Mouse (Mus musculus) liver, adult 2 months (tissue): ENCODE results near the gene Krtap16-1. TPM values are rescaled to one million over a fixed set of nuclear protein-coding genes. Genes with fewer than 3 reads are reported as not detected.

Experiments used
- DNase-seq: peaks from one replicate; pipeline ENCODE4 v3.0.0-alpha.2; 2011; ENCODE audit warnings: low read depth, low spot score; ENCODE audit errors: extremely low read depth
- H3K27ac ChIP-seq: fragments of 200-500 bp; replicated peaks from 2 replicates; pipeline ENCODE4 v1.5.1; 2012; ENCODE audit warnings: low read depth, mild to moderate bottlenecking, control low read depth, inconsistent platforms, low read length; ENCODE audit not compliant: insufficient read depth
- H3K27me3 ChIP-seq: fragments of 200-500 bp; 2 replicates; pipeline ENCODE4 v1.6.1; 2012; ENCODE audit warnings: mild to moderate bottlenecking, moderate library complexity, low read length, inconsistent platforms; ENCODE audit not compliant: control insufficient read depth, insufficient read depth
- H3K36me3 ChIP-seq: fragments of 200-500 bp; 2 replicates; pipeline ENCODE4 v1.6.1; 2012; ENCODE audit warnings: low read length, inconsistent platforms; ENCODE audit not compliant: control insufficient read depth, insufficient read depth
- H3K4me1 ChIP-seq: fragments of 200-500 bp; 2 replicates; pipeline ENCODE4 v1.6.1; 2011; ENCODE audit warnings: low read length; ENCODE audit not compliant: control insufficient read depth, insufficient read depth
- H3K4me3 ChIP-seq: fragments of 200-500 bp; 2 replicates; pipeline ENCODE4 v1.5.1; 2011; ENCODE audit warnings: low read depth, mild to moderate bottlenecking, control low read depth, low read length, moderate library complexity; ENCODE audit not compliant: insufficient read depth
- H3K79me2 ChIP-seq: fragments of 200-500 bp; 2 replicates; pipeline ENCODE4 v1.6.1; 2012; ENCODE audit warnings: inconsistent platforms, mild to moderate bottlenecking, low read length, moderate library complexity; ENCODE audit not compliant: control insufficient read depth, insufficient read depth
- H3K9ac ChIP-seq: fragments of 200-500 bp; 2 replicates; pipeline ENCODE4 v1.6.1; 2012; ENCODE audit warnings: low read depth, mild to moderate bottlenecking, control low read depth, inconsistent platforms, low read length
- CTCF ChIP-seq: fragments of 200-500 bp; IDR thresholded peaks from 2 replicates; pipeline ENCODE4 v1.5.1; 2011; ENCODE audit warnings: low read depth, low read length, control low read depth
- POLR2A ChIP-seq: fragments of 200-500 bp; IDR thresholded peaks from 2 replicates; pipeline ENCODE4 v1.6.1; 2011; ENCODE audit warnings: low read length, control low read depth; ENCODE audit not compliant: insufficient read depth; ENCODE audit errors: extremely low read depth
- WGBS: fragments of 180-500 bp; shearing (Covaris S2); methylation state at CpG from one replicate; pipeline ENCODE4 v1.1.7; 2018; 5-methylcytosine and 5-hydroxymethylcytosine counted together
- polyA plus RNA-seq: library from polyadenylated mRNA; depleted of rRNA; stranded (reverse); fragments of >200 nt; gene quantifications from 2 replicates; pipeline ENCODE4 v1.2.3, GENCODE M21; 2012; rRNA removed
- total RNA-seq: library from RNA; depleted of rRNA; stranded (reverse); fragments of >200 nt; gene quantifications from 2 replicates; pipeline ENCODE4 v1.2.3, GENCODE M21; 2014; rRNA removed

Gene Krtap16-1
- total and polyA plus RNA-seq, 2 experiments = not detected

DNA sequence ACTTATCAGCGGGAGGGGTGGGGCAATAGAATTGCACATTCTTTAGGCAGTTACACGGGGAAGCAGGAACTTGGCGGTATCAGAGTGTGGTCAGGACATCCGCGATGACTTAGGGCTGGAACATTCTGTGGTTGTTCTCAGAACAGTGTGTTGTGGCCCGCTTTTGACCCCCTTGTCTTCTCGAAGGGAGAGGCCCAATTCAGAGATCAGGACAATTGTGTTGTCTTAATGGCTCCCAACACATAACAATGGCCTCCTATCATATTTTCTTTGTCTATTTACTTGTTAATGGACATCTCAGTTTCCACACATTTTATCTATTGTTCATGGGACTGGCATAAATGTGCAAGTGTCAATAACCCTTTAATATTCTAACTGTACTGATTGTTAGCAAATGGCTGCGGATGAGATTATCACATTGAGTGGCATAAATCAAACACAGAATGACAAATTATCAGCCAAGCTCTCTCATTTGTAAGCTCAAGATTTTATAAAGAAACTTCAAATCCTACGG, 48.6 kb downstream of the Krtap16-1 start:
- no peak overlapping the region for H3K4me3 ChIP-seq
- WGBS = 81% methylated on average over 9 of the region's 9 CpGs
- H3K79me2 ChIP-seq = no peaks in the 10 kb centered on the region
- no peak overlapping the region for H3K9ac ChIP-seq
- H3K27me3 ChIP-seq = no peaks in the 10 kb centered on the region
- no peaks in the 10 kb centered on the region for H3K36me3 ChIP-seq
- H3K4me1 ChIP-seq = no peaks in the 10 kb centered on the region
- no peak overlapping the region for H3K27ac ChIP-seq
- TF ChIP-seq POLR2A = no peak
- no peak for TF ChIP-seq CTCF
- DNase-seq = no peak

DNA sequence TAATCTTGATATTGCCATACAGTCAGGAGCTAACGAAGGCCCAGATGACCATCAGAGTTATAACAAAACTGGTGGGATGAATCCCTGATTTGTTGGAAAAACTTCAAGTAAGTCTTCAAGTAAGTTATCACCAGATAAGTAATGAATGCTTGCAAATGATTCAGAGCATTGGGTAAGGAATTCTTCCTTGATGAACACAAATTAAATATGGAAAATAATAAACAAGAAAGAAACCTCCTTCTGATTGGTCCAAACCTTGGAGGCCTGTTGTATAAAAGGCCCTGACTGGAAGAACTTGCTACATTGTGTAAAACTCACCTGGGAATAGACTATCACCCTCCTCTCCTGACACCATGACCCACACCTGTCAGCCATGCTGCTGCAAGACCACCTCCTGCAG, 50.4 kb downstream of the Krtap16-1 start, which contains the start of gene Krtap31-2:
TSS of gene Krtap31-2 (plus strand) at position 301 of the 400 bp plus-strand sequence.
- no peaks in the 10 kb centered on the region for H3K36me3 ChIP-seq
- TF ChIP-seq POLR2A (no peak), CTCF (no peak)
- WGBS = 73% methylated on average over 1 of the region's 1 CpGs
- H3K9ac ChIP-seq = no peak within 1 kb of the TSS
- DNase-seq = no peak
- H3K27ac ChIP-seq = no peak within 1 kb of the TSS
- no peaks in the 10 kb centered on the region for H3K4me1 ChIP-seq
- no peaks in the 10 kb centered on the region for H3K79me2 ChIP-seq
- no peaks in the 10 kb centered on the region for H3K27me3 ChIP-seq
- H3K4me3 ChIP-seq = no peak within 1 kb of the TSS

Other genes starting within 250 kb of the Krtap16-1 start
Only the 30 nearest of the 32 such genes appear.
- not detected in 2 replicates for gene Krtap4-8, start 205.9 kb downstream of the Krtap16-1 start, total RNA-seq
- gene Krtap4-8, start 205.9 kb downstream of the Krtap16-1 start, polyA plus RNA-seq = not detected in 2 replicates
- gene Krtap4-9, start 201.4 kb downstream of the Krtap16-1 start, total RNA-seq = not detected in 2 replicates
- not detected in 2 replicates for gene Krtap4-9, start 201.4 kb downstream of the Krtap16-1 start, polyA plus RNA-seq
- not detected in 2 replicates for gene Gm11596, start 193.1 kb downstream of the Krtap16-1 start, total RNA-seq
- not detected in 2 replicates for gene Gm11596, start 193.1 kb downstream of the Krtap16-1 start, polyA plus RNA-seq
- gene Gm11569, start 187.7 kb downstream of the Krtap16-1 start, total RNA-seq = not detected in 2 replicates
- not detected in 2 replicates for gene Gm11569, start 187.7 kb downstream of the Krtap16-1 start, polyA plus RNA-seq
- not detected in 2 replicates for gene Gm11554, start 182.2 kb downstream of the Krtap16-1 start, total RNA-seq
- not detected in 2 replicates for gene Gm11554, start 182.2 kb downstream of the Krtap16-1 start, polyA plus RNA-seq
- gene Krtap4-13, start 176.7 kb downstream of the Krtap16-1 start, total RNA-seq = not detected in 2 replicates
- gene Krtap4-13, start 176.7 kb downstream of the Krtap16-1 start, polyA plus RNA-seq = not detected in 2 replicates
- gene Gm11564, start 170.9 kb downstream of the Krtap16-1 start, total RNA-seq = not detected in 2 replicates
- gene Gm11564, start 170.9 kb downstream of the Krtap16-1 start, polyA plus RNA-seq = not detected in 2 replicates
- gene 2300003K06Rik, start 148.5 kb downstream of the Krtap16-1 start, total RNA-seq = not detected in 2 replicates
- not detected in 2 replicates for gene 2300003K06Rik, start 148.5 kb downstream of the Krtap16-1 start, polyA plus RNA-seq
- gene Krtap4-16, start 135.0 kb downstream of the Krtap16-1 start, total RNA-seq = not detected in 2 replicates
- not detected in 2 replicates for gene Krtap4-16, start 135.0 kb downstream of the Krtap16-1 start, polyA plus RNA-seq
- not detected in 2 replicates for gene Gm11568, start 128.7 kb downstream of the Krtap16-1 start, total RNA-seq
- not detected in 2 replicates for gene Gm11568, start 128.7 kb downstream of the Krtap16-1 start, polyA plus RNA-seq
- gene Gm11559, start 122.1 kb downstream of the Krtap16-1 start, total RNA-seq = not detected in 2 replicates
- not detected in 2 replicates for gene Gm11559, start 122.1 kb downstream of the Krtap16-1 start, polyA plus RNA-seq
- gene Krtap9-1, start 113.2 kb downstream of the Krtap16-1 start, total RNA-seq = not detected in 2 replicates
- gene Krtap9-1, start 113.2 kb downstream of the Krtap16-1 start, polyA plus RNA-seq = not detected in 2 replicates
- gene Gm11567, start 107.4 kb downstream of the Krtap16-1 start, total RNA-seq = 0.28 TPM in 1 of 2 replicates, not detected in the other
- not detected in 2 replicates for gene Gm11567, start 107.4 kb downstream of the Krtap16-1 start, polyA plus RNA-seq
- not detected in 2 replicates for gene Krtap31-1, start 78.7 kb downstream of the Krtap16-1 start, total RNA-seq
- not detected in 2 replicates for gene Krtap31-1, start 78.7 kb downstream of the Krtap16-1 start, polyA plus RNA-seq
- not detected in 2 replicates for gene Gm11565, start 71.8 kb downstream of the Krtap16-1 start, total RNA-seq
- gene Gm11565, start 71.8 kb downstream of the Krtap16-1 start, polyA plus RNA-seq = not detected in 2 replicates
- gene Krtap31-2, start 50.3 kb downstream of the Krtap16-1 start, total RNA-seq = not detected in 2 replicates
- not detected in 2 replicates for gene Krtap31-2, start 50.3 kb downstream of the Krtap16-1 start, polyA plus RNA-seq
- gene Krtap9-5, start 38.1 kb downstream of the Krtap16-1 start, total RNA-seq = not detected in 2 replicates
- not detected in 2 replicates for gene Krtap9-5, start 38.1 kb downstream of the Krtap16-1 start, polyA plus RNA-seq
- gene Krtap29-1, start 7.5 kb downstream of the Krtap16-1 start, total RNA-seq = not detected in 2 replicates
- gene Krtap29-1, start 7.5 kb downstream of the Krtap16-1 start, polyA plus RNA-seq = not detected in 2 replicates
- not detected in 2 replicates for gene Krtap17-1, start 7.4 kb upstream of the Krtap16-1 start, total RNA-seq
- not detected in 2 replicates for gene Krtap17-1, start 7.4 kb upstream of the Krtap16-1 start, polyA plus RNA-seq
- not detected in 2 replicates for gene Krt33a, start 29.6 kb upstream of the Krtap16-1 start, total RNA-seq
- not detected in 2 replicates for gene Krt33a, start 29.6 kb upstream of the Krtap16-1 start, polyA plus RNA-seq
- not detected in 2 replicates for gene Krt33b, start 43.3 kb upstream of the Krtap16-1 start, total RNA-seq
- gene Krt33b, start 43.3 kb upstream of the Krtap16-1 start, polyA plus RNA-seq = not detected in 2 replicates
- gene Krt34, start 55.0 kb upstream of the Krtap16-1 start, total RNA-seq = not detected in 2 replicates
- gene Krt34, start 55.0 kb upstream of the Krtap16-1 start, polyA plus RNA-seq = not detected in 2 replicates
- not detected in 2 replicates for gene Krt31, start 64.0 kb upstream of the Krtap16-1 start, total RNA-seq
- gene Krt31, start 64.0 kb upstream of the Krtap16-1 start, polyA plus RNA-seq = not detected in 2 replicates
- not detected in 2 replicates for gene Krt32, start 101.6 kb upstream of the Krtap16-1 start, total RNA-seq
- gene Krt32, start 101.6 kb upstream of the Krtap16-1 start, polyA plus RNA-seq = not detected in 2 replicates
- gene Krt35, start 109.6 kb upstream of the Krtap16-1 start, total RNA-seq = not detected in 2 replicates
- not detected in 2 replicates for gene Krt35, start 109.6 kb upstream of the Krtap16-1 start, polyA plus RNA-seq
- not detected in 2 replicates for gene Krt36, start 119.0 kb upstream of the Krtap16-1 start, total RNA-seq
- not detected in 2 replicates for gene Krt36, start 119.0 kb upstream of the Krtap16-1 start, polyA plus RNA-seq
- not detected in 2 replicates for gene Krt13, start 135.0 kb upstream of the Krtap16-1 start, total RNA-seq
- gene Krt13, start 135.0 kb upstream of the Krtap16-1 start, polyA plus RNA-seq = 0.54 TPM in 1 of 2 replicates, not detected in the other
- not detected in 2 replicates for gene Krt15, start 149.3 kb upstream of the Krtap16-1 start, total RNA-seq
- gene Krt15, start 149.3 kb upstream of the Krtap16-1 start, polyA plus RNA-seq = not detected in 2 replicates
- gene Krt19, start 162.1 kb upstream of the Krtap16-1 start, total RNA-seq = 2.8 and 4.5 TPM in 2 replicates
- 2.4 and 2.6 TPM in 2 replicates for gene Krt19, start 162.1 kb upstream of the Krtap16-1 start, polyA plus RNA-seq
- gene Krt9, start 206.6 kb upstream of the Krtap16-1 start, total RNA-seq = not detected in 2 replicates
- gene Krt9, start 206.6 kb upstream of the Krtap16-1 start, polyA plus RNA-seq = not detected in 2 replicates